Mouse (Mus musculus) MEL (cell line): ENCODE measurements around the gene Cyp3a25. TPM values are rescaled to one million over a fixed set of nuclear protein-coding genes. Genes with fewer than 3 reads are reported as not detected.
"Not testable (repeated sequence)": the region's sequence is repeated elsewhere in the genome, so short reads cannot be mapped to it uniquely, and the experiment has no call there.

ENCODE experiments used
- DNase-seq: peaks from one replicate; pipeline ENCODE4 v3.0.0; 2011; ENCODE audit warnings: low read depth, low spot score
- H3K27ac ChIP-seq: 2 replicates; pipeline ENCODE4 v1.5.1; 2012; ENCODE audit warnings: low read depth, mild to moderate bottlenecking, control low read depth, low read length, moderate library complexity; ENCODE audit not compliant: control insufficient read depth
- H3K27me3 ChIP-seq, 2 experiments: fragments of 150-350 bp in 1 of 2; sonication (generic) in 1 of 2; 2 replicates each; pipeline ENCODE4 v1.6.1; 2012; ENCODE audit warnings: low read length in 2 of 2, mild to moderate bottlenecking in 2 of 2, improper control_type of control experiment in 1 of 2, moderate library complexity in 1 of 2; ENCODE audit not compliant: insufficient read depth in 2 of 2, control insufficient read depth in 1 of 2
- H3K36me3 ChIP-seq, 2 experiments: 2 replicates each; pipeline ENCODE4 v1.6.1; 2012 to 2014; ENCODE audit warnings: low read length in 2 of 2, improper control_type of control experiment in 1 of 2, inconsistent platforms in 1 of 2, mild to moderate bottlenecking in 1 of 2; ENCODE audit not compliant: insufficient read depth in 2 of 2, control insufficient read depth in 1 of 2
- H3K4me1 ChIP-seq, 2 experiments: fragments of 150-350 bp in 1 of 2; sonication (generic) in 1 of 2; 2 replicates each; pipeline ENCODE4 v1.6.1; 2012; ENCODE audit warnings: low read length in 2 of 2, improper control_type of control experiment in 1 of 2, mild to moderate bottlenecking in 1 of 2; ENCODE audit not compliant: insufficient read depth in 2 of 2, control insufficient read depth in 1 of 2
- H3K4me3 ChIP-seq, 2 experiments: fragments of 150-350 bp in 1 of 2; sonication (generic) in 1 of 2; 2 replicates each; pipeline ENCODE4 v1.5.1; 2012; ENCODE audit warnings: low read depth in 2 of 2, low read length in 2 of 2, mild to moderate bottlenecking in 2 of 2, moderate library complexity in 2 of 2, control low read depth in 1 of 2, improper control_type of control experiment in 1 of 2; ENCODE audit not compliant: control insufficient read depth in 1 of 2, insufficient read depth in 1 of 2
- H3K79me2 ChIP-seq: 2 replicates; pipeline ENCODE4 v1.6.1; 2012; ENCODE audit warnings: mild to moderate bottlenecking, low read length, moderate library complexity; ENCODE audit not compliant: control insufficient read depth, poor library complexity, insufficient read depth
- H3K9ac ChIP-seq: 2 replicates; pipeline ENCODE4 v1.6.1; 2012; ENCODE audit warnings: low read depth, mild to moderate bottlenecking, control low read depth, low read length, moderate library complexity; ENCODE audit not compliant: control insufficient read depth, poor library complexity, severe bottlenecking
- H3K9me3 ChIP-seq: fragments of 150-350 bp; sonication (generic); replicated peaks from 2 replicates; pipeline ENCODE4 v1.6.1; 2012; ENCODE audit warnings: mild to moderate bottlenecking, low read length, improper control_type of control experiment, moderate library complexity; ENCODE audit not compliant: insufficient read depth
- CHD1 ChIP-seq: IDR thresholded peaks from 2 replicates; pipeline ENCODE4 v1.6.1; 2012; ENCODE audit warnings: low read depth, mild to moderate bottlenecking, inconsistent platforms, low read length, improper control_type of control experiment
- CHD2 ChIP-seq: IDR thresholded peaks from 2 replicates; pipeline ENCODE4 v1.6.1; 2011; ENCODE audit warnings: low read length, improper control_type of control experiment
- CTCF ChIP-seq, 3 experiments: IDR thresholded peaks in 2 of 3; conservative IDR thresholded peaks in 1 of 3; 2 replicates each; pipeline ENCODE4 v1.5.1; 2011 to 2012; ENCODE audit warnings: low read length in 3 of 3, low read depth in 2 of 3, mild to moderate bottlenecking in 2 of 3, improper control_type of control experiment in 1 of 3, inconsistent platforms in 1 of 3, mixed read lengths in 1 of 3, moderate library complexity in 1 of 3; ENCODE audit not compliant: control insufficient read depth in 1 of 3, insufficient read depth in 1 of 3, poor library complexity in 1 of 3, severe bottlenecking in 1 of 3
- E2F4 ChIP-seq: IDR thresholded peaks from 2 replicates; pipeline ENCODE4 v1.6.1; 2011; ENCODE audit warnings: low read depth, low read length, improper control_type of control experiment, borderline replicate concordance
- EP300 ChIP-seq, 2 experiments: IDR thresholded peaks; 2 replicates each; pipeline ENCODE4 v1.6.1; 2011; ENCODE audit warnings: improper control_type of control experiment in 2 of 2, low read length in 2 of 2, low read depth in 1 of 2, mild to moderate bottlenecking in 1 of 2
- ETS1 ChIP-seq: IDR thresholded peaks from 2 replicates; pipeline ENCODE4 v1.6.1; 2012; ENCODE audit warnings: low read depth, mild to moderate bottlenecking, inconsistent platforms, low read length, improper control_type of control experiment, moderate library complexity
- HCFC1 ChIP-seq: IDR thresholded peaks from 2 replicates; pipeline ENCODE4 v1.6.1; 2012; ENCODE audit warnings: low read depth, mild to moderate bottlenecking, inconsistent platforms, low read length, improper control_type of control experiment, moderate library complexity
- JUND ChIP-seq: IDR thresholded peaks from 2 replicates; pipeline ENCODE4 v1.6.1; 2011; ENCODE audit warnings: low read depth, mild to moderate bottlenecking, improper control_type of control experiment, low read length
- KAT2A ChIP-seq: conservative IDR thresholded peaks from 2 replicates; pipeline ENCODE4 v1.6.1; 2012; ENCODE audit warnings: low read depth, low read length, improper control_type of control experiment, inconsistent platforms
- MAZ ChIP-seq: IDR thresholded peaks from 2 replicates; pipeline ENCODE4 v1.6.1; 2012; ENCODE audit warnings: low read depth, mild to moderate bottlenecking, inconsistent platforms, low read length, improper control_type of control experiment
- MYB ChIP-seq: IDR thresholded peaks from 2 replicates; pipeline ENCODE4 v1.6.1; 2011; ENCODE audit warnings: mild to moderate bottlenecking, low read depth, low read length, improper control_type of control experiment
- MYC ChIP-seq: IDR thresholded peaks from 2 replicates; pipeline ENCODE4 v1.6.1; 2011; ENCODE audit warnings: low read depth, mild to moderate bottlenecking, low read length, improper control_type of control experiment, moderate library complexity
- NELFE ChIP-seq: IDR thresholded peaks from 2 replicates; pipeline ENCODE4 v1.6.1; 2011; ENCODE audit warnings: low read depth, low read length, improper control_type of control experiment
- RCOR1 ChIP-seq: IDR thresholded peaks from 2 replicates; pipeline ENCODE4 v1.6.1; 2012; ENCODE audit warnings: low read depth, mild to moderate bottlenecking, inconsistent platforms, low read length, improper control_type of control experiment
- TAL1 ChIP-seq: IDR thresholded peaks from 2 replicates; pipeline ENCODE4 v1.6.1; 2012; ENCODE audit warnings: mild to moderate bottlenecking, inconsistent platforms, low read length, moderate library complexity, mixed read lengths
- USF2 ChIP-seq, 2 experiments: IDR thresholded peaks; 2 replicates each; pipeline ENCODE4 v1.6.1; 2011 to 2012; ENCODE audit warnings: improper control_type of control experiment in 2 of 2, low read length in 2 of 2, borderline replicate concordance in 1 of 2, inconsistent platforms in 1 of 2, low read depth in 1 of 2, mild to moderate bottlenecking in 1 of 2; ENCODE audit not compliant: insufficient read depth in 1 of 2
- ZC3H11A ChIP-seq: IDR thresholded peaks from 2 replicates; pipeline ENCODE4 v1.6.1; 2012; ENCODE audit warnings: low read depth, mild to moderate bottlenecking, inconsistent platforms, low read length, improper control_type of control experiment
- ZMIZ1 ChIP-seq: IDR thresholded peaks from 2 replicates; pipeline ENCODE4 v1.6.1; 2012; ENCODE audit warnings: low read depth, mild to moderate bottlenecking, inconsistent platforms, low read length, improper control_type of control experiment, moderate library complexity
- polyA plus RNA-seq, 2 experiments: library from polyadenylated mRNA; stranded (reverse) in 1 of 2; unstranded in 1 of 2; fragments of >175 nt in 1 of 2; fragments of >200 nt in 1 of 2; gene quantifications; 2 replicates each; pipeline versions ENCODE4 v1.2.1 to v1.2.4; 2012; ENCODE audit warnings: low replicate concordance in 2 of 2, low read depth in 1 of 2; ENCODE audit not compliant: insufficient read length in 2 of 2, insufficient read depth in 1 of 2, missing spikeins in 1 of 2
- total RNA-seq: library from RNA; depleted of rRNA; stranded (reverse); fragments of 300-350 nt; gene quantifications from 2 replicates; pipeline ENCODE4 v1.2.3, GENCODE M21; 2012; rRNA removed

The Cyp3a25 gene
- total RNA-seq = not detected in 2 replicates
- not detected for polyA plus RNA-seq

DNA sequence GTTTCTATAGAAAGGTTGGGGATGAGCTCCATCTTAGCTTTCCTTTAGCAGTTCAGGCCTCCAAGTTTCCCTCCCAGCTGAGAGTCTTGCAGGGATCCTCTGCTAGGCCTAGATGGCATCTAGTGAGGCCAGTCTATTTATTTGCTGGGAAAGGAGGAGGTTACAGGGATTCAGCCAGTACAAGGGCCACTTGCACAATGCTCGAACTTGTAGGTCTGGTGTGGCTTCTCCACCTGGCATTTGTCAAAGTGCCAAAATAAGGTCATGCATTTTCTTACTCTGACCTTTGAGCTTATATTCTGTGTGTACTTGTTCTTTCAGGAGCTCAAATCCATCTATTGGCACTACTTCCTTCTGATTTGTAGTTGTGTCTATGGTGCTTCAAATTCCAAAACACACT lies at the start of gene Cyp3a25:
Cyp3a25 (minus strand) TSS at position 110 of the 400 bp plus-strand sequence.
- not testable (repeated sequence) for H3K79me2 ChIP-seq, H3K36me3 ChIP-seq, H3K27me3 ChIP-seq, H3K4me1 ChIP-seq, H3K4me3 ChIP-seq, H3K9me3 ChIP-seq, H3K27ac ChIP-seq, H3K9ac ChIP-seq, DNase-seq

- Histone ChIP-seq H3K4me3 (no peak overlapping the region), H3K9ac (no peak overlapping the region), H3K9me3 (no peaks in the 10 kb centered on the region), H3K79me2 (no peaks in the 10 kb centered on the region), H3K4me1 (no peaks in the 10 kb centered on the region), H3K27me3 (no peaks in the 10 kb centered on the region), H3K36me3 (no peaks in the 10 kb centered on the region), H3K27ac (no peak overlapping the region)
- DNase-seq = no peak
- no peak for TF ChIP-seq CHD1
- TF ChIP-seq EP300 (IDR thresholded peaks at IDR 0.05; ENCODE audit: low read depth in 1 of 2, low read length in 2 of 2) = no peak
- TF ChIP-seq MAZ = no peak
- no peak for TF ChIP-seq HCFC1
These were observed 11.7 kb upstream of the Cyp3a25 start for GRCm38 (mm10) chr5:146021136-146021535.

DNA sequence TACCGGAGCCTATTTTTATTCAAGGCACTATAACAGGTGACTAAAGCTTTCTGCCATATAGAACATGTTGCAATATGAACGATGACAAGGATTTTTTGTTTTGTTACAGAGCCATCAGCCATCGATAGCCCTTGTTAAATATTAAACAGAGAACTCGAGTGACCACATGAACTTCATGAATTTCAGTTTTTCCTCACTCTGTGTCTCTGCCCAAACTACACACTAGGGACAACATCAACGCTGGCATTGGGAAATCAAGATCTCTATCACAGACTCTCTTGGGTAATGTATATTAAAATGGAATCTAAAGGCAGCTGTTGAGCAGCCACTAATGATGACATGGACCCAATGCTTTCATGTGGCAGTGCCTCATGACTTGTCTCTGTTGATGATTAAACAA lies 8.9 kb upstream of the Cyp3a25 start:
- H3K9me3 ChIP-seq = no peaks in the 10 kb centered on the region
- no peak for TF ChIP-seq NELFE
- TF ChIP-seq ZMIZ1 = no peak
- TF ChIP-seq TAL1 = no peak
- no peak for TF ChIP-seq RCOR1
- no peak for TF ChIP-seq MYB
- no peak for TF ChIP-seq JUND
- no peak for TF ChIP-seq CTCF (IDR thresholded peaks at IDR 0.05 in 2 of 3, conservative IDR thresholded peaks at IDR 0.05 in 1 of 3; ENCODE audit: control insufficient read depth in 1 of 3, insufficient read depth in 1 of 3, low read depth in 2 of 3, low read length in 3 of 3, poor library complexity in 1 of 3, severe bottlenecking in 1 of 3)
- no peak for TF ChIP-seq MYC
- TF ChIP-seq EP300 (IDR thresholded peaks at IDR 0.05; ENCODE audit: low read depth in 1 of 2, low read length in 2 of 2) = no peak
- TF ChIP-seq USF2 (IDR thresholded peaks at IDR 0.05; ENCODE audit: borderline replicate concordance in 1 of 2, insufficient read depth in 1 of 2, low read depth in 1 of 2, low read length in 2 of 2) = no peak
- no peak for TF ChIP-seq ZC3H11A
- TF ChIP-seq HCFC1 = no peak
- TF ChIP-seq KAT2A = no peak
- TF ChIP-seq CHD2 = no peak
- TF ChIP-seq ETS1 = no peak
- TF ChIP-seq E2F4 = no peak
- no peak for TF ChIP-seq CHD1
- H3K9ac ChIP-seq = no peak overlapping the region
- DNase-seq = no peak
- no peaks in the 10 kb centered on the region for H3K36me3 ChIP-seq
- H3K27ac ChIP-seq = no peak overlapping the region
- no peaks in the 10 kb centered on the region for H3K4me1 ChIP-seq
- no peak overlapping the region for H3K4me3 ChIP-seq
- no peaks in the 10 kb centered on the region for H3K27me3 ChIP-seq
- no peaks in the 10 kb centered on the region for H3K79me2 ChIP-seq
